In genomic region chr2:32750199-32750598, GRCm38 (mm10) we compare ENCODE assay signal across 14 mouse cellular contexts. TPM values are rescaled to one million over a fixed set of nuclear protein-coding genes. Genes with fewer than 3 reads are reported as not detected.
DNase-seq lines count a peak whose midpoint lies in the region; ATAC-seq lines count a peak whose summit lies in the region.
"Had no signal": no experiment of that assay in that cellular context is flagged by ENCODE, and none has a peak within 500 bp of the region (broad histone marks: within the 10 kb centered on the region; RNA-seq: fewer than 3 reads in every experiment).

No protein-coding gene starts in this region.

- H3K4me1 ChIP-seq in hindbrain, embryonic 11.5 days (replicated peaks; ENCODE audit: control insufficient read depth, insufficient read depth, low read length) = peaks cover 5% of the 10 kb centered on the region
- peaks cover 6% of the 10 kb centered on the region for H3K4me1 ChIP-seq in hindbrain, embryonic 16.5 days (ENCODE audit: control insufficient read depth, insufficient read depth, low read depth, low read length)
- H3K4me1 ChIP-seq in midbrain, embryonic 14.5 days (ENCODE audit: control insufficient read depth, insufficient read depth, low read length) = peaks cover 20% of the 10 kb centered on the region

- 74% methylated on average over 7 of the region's 7 CpGs for WGBS in hindbrain, embryonic 11.5 days
- WGBS in hindbrain, embryonic 16.5 days = 67% methylated on average over 7 of the region's 7 CpGs
- 77% methylated on average over 7 of the region's 7 CpGs for WGBS in midbrain, embryonic 14.5 days

- H3K36me3 ChIP-seq in hindbrain, embryonic 11.5 days (ENCODE audit: control insufficient read depth, insufficient read depth, low read length) = 0 out of 2 replicates have a peak, but pooled peaks cover 3% of the 10 kb centered on the region
- H3K36me3 ChIP-seq in hindbrain, embryonic 16.5 days (ENCODE audit: control insufficient read depth, insufficient read depth, low read length) = peaks cover 58% of the 10 kb centered on the region
- H3K36me3 ChIP-seq in midbrain, embryonic 14.5 days (ENCODE audit: control insufficient read depth, insufficient read depth, low read length) = peaks cover 80% of the 10 kb centered on the region

- no peak overlapping the region for H3K4me3 ChIP-seq in hindbrain, embryonic 11.5 days (ENCODE audit: low read depth, low read length)
- H3K4me3 ChIP-seq in hindbrain, embryonic 16.5 days (ENCODE audit: low read length) = no peak overlapping the region
- no peak overlapping the region for H3K4me3 ChIP-seq in midbrain, embryonic 14.5 days (replicated peaks; ENCODE audit: low read depth, low read length)

- intact Hi-C loops in left cerebral cortex, postnatal 25 days (cut with DNase I) = no loop called here

- no peaks in the 10 kb centered on the region for H3K27me3 ChIP-seq in hindbrain, embryonic 11.5 days (ENCODE audit: control insufficient read depth, insufficient read depth, low read length)
- no peaks in the 10 kb centered on the region for H3K27me3 ChIP-seq in hindbrain, embryonic 16.5 days (replicated peaks; ENCODE audit: control insufficient read depth, insufficient read depth, low read length)
- no peaks in the 10 kb centered on the region for H3K27me3 ChIP-seq in midbrain, embryonic 14.5 days (ENCODE audit: control insufficient read depth, insufficient read depth, low read length)
- H3K27me3 ChIP-seq: lung, embryonic 15.5 days had no signal

- no peaks in the 10 kb centered on the region for H3K9me3 ChIP-seq in hindbrain, embryonic 11.5 days (ENCODE audit: control insufficient read depth, low read length)
- no peaks in the 10 kb centered on the region for H3K9me3 ChIP-seq in hindbrain, embryonic 16.5 days (ENCODE audit: control insufficient read depth, low read length)
- H3K9me3 ChIP-seq in midbrain, embryonic 14.5 days (ENCODE audit: control insufficient read depth, low read length) = no peaks in the 10 kb centered on the region
- H3K9me3 ChIP-seq: lung, embryonic 15.5 days had no signal

- H3K4me2 ChIP-seq in hindbrain, embryonic 11.5 days (replicated peaks; ENCODE audit: low read depth, low read length) = no peak overlapping the region
- no peak overlapping the region for H3K4me2 ChIP-seq in hindbrain, embryonic 16.5 days (ENCODE audit: low read length)
- H3K4me2 ChIP-seq in midbrain, embryonic 14.5 days (ENCODE audit: low read length) = peak overlapping the region; percentile 52; the same call in 1 of the 2 replicates

- H3K27ac ChIP-seq in hindbrain, embryonic 11.5 days (ENCODE audit: low read depth, low read length) = peak overlapping the region; percentile 61; the same call in 1 of the 2 replicates
- no peak overlapping the region for H3K27ac ChIP-seq in hindbrain, embryonic 16.5 days (ENCODE audit: low read depth, low read length)
- 0 out of 2 replicates have a peak overlapping the region, but pooled peaks have one; percentile 78 for H3K27ac ChIP-seq in midbrain, embryonic 14.5 days (replicated peaks; ENCODE audit: low read depth, low read length)
- H3K27ac ChIP-seq: lung, embryonic 15.5 days had no signal

- no peak for ATAC-seq in hindbrain, embryonic 11.5 days (ENCODE audit: low FRiP score)
- ATAC-seq in hindbrain, embryonic 16.5 days = no peak
- no peak for ATAC-seq in midbrain, embryonic 14.5 days (ENCODE audit: low FRiP score, low TSS enrichment)

- no peak overlapping the region for H3K9ac ChIP-seq in hindbrain, embryonic 11.5 days (ENCODE audit: low read depth, low read length)
- H3K9ac ChIP-seq in hindbrain, embryonic 16.5 days (ENCODE audit: low read depth, low read length) = no peak overlapping the region
- H3K9ac ChIP-seq in midbrain, embryonic 14.5 days (replicated peaks; ENCODE audit: low read length) = no peak overlapping the region
- H3K9ac ChIP-seq: lung, embryonic 15.5 days had no signal

- DNase-seq in hindbrain, embryonic 11.5 days (ENCODE audit: low spot score) = no peak
- DNase-seq in A20 (ENCODE audit: low read depth, low spot score) (peak; percentile 34), ES-CJ7 (ENCODE audit: low read depth, low spot score) (peak; percentile 31)
- no peak for DNase-seq in midbrain, embryonic 14.5 days
- DNase-seq in adrenal gland, postnatal 14 days = no peak
- DNase-seq in right cerebral cortex, postnatal 4 days = no peak
- DNase-seq in left cerebral cortex, postnatal 25 days (ENCODE audit: low spot score in 2 of 2) = no peak
- DNase-seq: adrenal gland, postnatal 10 days; cerebellum, postnatal 25 days; heart, adult 18-20 months; heart, postnatal 4 days had no signal

RNA-seq across cellular contexts. Expression of gene Tor2a, which starts 6.8 kb away (rescaled TPM):
- polyA plus RNA-seq in hindbrain, embryonic 11.5 days (2014; fragmentation: Nextera tagmentation; extraction: Ambion mirVana) = 53.1 and 53.5 TPM in 2 replicates
- polyA plus RNA-seq in hindbrain, embryonic 16.5 days (2015; fragmentation: Nextera tagmentation; extraction: Ambion mirVana) = 50.8 and 56.9 TPM in 2 replicates
- polyA plus RNA-seq in midbrain, embryonic 14.5 days (2014; fragmentation: Nextera tagmentation; extraction: Ambion mirVana) = 50.5 and 51.1 TPM in 2 replicates
- 25.3 and 26.8 TPM in 2 replicates for total RNA-seq in adrenal gland, postnatal 14 days (2021)
- total RNA-seq in left cerebral cortex, postnatal 25 days (2021) = 10 to 100 TPM; 29.9 to 31.0 TPM

RNA-seq across cellular contexts. Expression of gene 6330409D20Rik, which starts 9.4 kb away (rescaled TPM):
- 2.3 and 3.0 TPM in 2 replicates for polyA plus RNA-seq in hindbrain, embryonic 11.5 days (2014; fragmentation: Nextera tagmentation; extraction: Ambion mirVana)
- 2.6 and 3.4 TPM in 2 replicates for polyA plus RNA-seq in hindbrain, embryonic 16.5 days (2015; fragmentation: Nextera tagmentation; extraction: Ambion mirVana)
- 3.2 and 4.6 TPM in 2 replicates for polyA plus RNA-seq in midbrain, embryonic 14.5 days (2014; fragmentation: Nextera tagmentation; extraction: Ambion mirVana)
- not detected in 2 replicates for total RNA-seq in adrenal gland, postnatal 14 days (2021)
- total RNA-seq in left cerebral cortex, postnatal 25 days (2021) = 1 to 10 TPM; 2.3 to 2.4 TPM
- total RNA-seq: heart, adult 18-20 months; heart, postnatal 4 days had no signal
- polyA plus RNA-seq: kidney, embryonic 14.5 days had no signal

RNA-seq across cellular contexts. Expression of gene Ttc16, which starts 25.2 kb away (rescaled TPM):
- polyA plus RNA-seq in hindbrain, embryonic 11.5 days (2014; fragmentation: Nextera tagmentation; extraction: Ambion mirVana) = 0.22 and 0.34 TPM in 2 replicates
- polyA plus RNA-seq in hindbrain, embryonic 16.5 days (2015; fragmentation: Nextera tagmentation; extraction: Ambion mirVana) = 0.53 and 0.60 TPM in 2 replicates
- 0.41 and 0.80 TPM in 2 replicates for polyA plus RNA-seq in midbrain, embryonic 14.5 days (2014; fragmentation: Nextera tagmentation; extraction: Ambion mirVana)
- 0.26 TPM in 1 of 2 replicates, not detected in the other for total RNA-seq in adrenal gland, postnatal 14 days (2021)
- total RNA-seq in left cerebral cortex, postnatal 25 days (2021) = under 1 TPM; 0.27 to 0.87 TPM
- polyA plus RNA-seq: kidney, embryonic 14.5 days had no signal

RNA-seq across cellular contexts. Expression of gene Ptrh1, which starts 25.4 kb away (rescaled TPM):
- 4.2 and 4.3 TPM in 2 replicates for polyA plus RNA-seq in hindbrain, embryonic 11.5 days (2014; fragmentation: Nextera tagmentation; extraction: Ambion mirVana)
- 6.5 and 6.8 TPM in 2 replicates for polyA plus RNA-seq in hindbrain, embryonic 16.5 days (2015; fragmentation: Nextera tagmentation; extraction: Ambion mirVana)
- polyA plus RNA-seq in midbrain, embryonic 14.5 days (2014; fragmentation: Nextera tagmentation; extraction: Ambion mirVana) = 3.5 TPM in 2 replicates
- total RNA-seq in adrenal gland, postnatal 14 days (2021) = 5.1 and 5.9 TPM in 2 replicates
- total RNA-seq in left cerebral cortex, postnatal 25 days (2021) = 1 to 10 TPM; 7.3 to 8.2 TPM

RNA-seq across cellular contexts. Expression of gene Sh2d3c, which starts 29.3 kb away (rescaled TPM):
- 25.9 and 27.6 TPM in 2 replicates for polyA plus RNA-seq in hindbrain, embryonic 11.5 days (2014; fragmentation: Nextera tagmentation; extraction: Ambion mirVana)
- 58.5 and 58.6 TPM in 2 replicates for polyA plus RNA-seq in hindbrain, embryonic 16.5 days (2015; fragmentation: Nextera tagmentation; extraction: Ambion mirVana)
- polyA plus RNA-seq in midbrain, embryonic 14.5 days (2014; fragmentation: Nextera tagmentation; extraction: Ambion mirVana) = 45.8 and 45.9 TPM in 2 replicates
- 29.8 and 39.3 TPM in 2 replicates for total RNA-seq in adrenal gland, postnatal 14 days (2021)
- total RNA-seq in left cerebral cortex, postnatal 25 days (2021) = 10 to 100 TPM; 27.8 to 30.8 TPM

Comparison
In these comparisons a context has a peak if more than half of its experiments do, and no peak if none do; other contexts are left out.
1. DNase-seq: peak in A20 (single experiment) and ES-CJ7 (single experiment); none in hindbrain, embryonic 11.5 days (single experiment), midbrain, embryonic 14.5 days (single experiment), adrenal gland, postnatal 14 days (single experiment), right cerebral cortex, postnatal 4 days (single experiment) and left cerebral cortex, postnatal 25 days (0 of 2).